Mouse (Mus musculus): Measurements from ENCODE around the gene Slc9a4. TPM values are rescaled to one million over a fixed set of nuclear protein-coding genes. Genes with fewer than 3 reads are reported as not detected.

Slc9a4 gene
- not detected for polyA plus RNA-seq (2017; shearing (Covaris generic))

DNA sequence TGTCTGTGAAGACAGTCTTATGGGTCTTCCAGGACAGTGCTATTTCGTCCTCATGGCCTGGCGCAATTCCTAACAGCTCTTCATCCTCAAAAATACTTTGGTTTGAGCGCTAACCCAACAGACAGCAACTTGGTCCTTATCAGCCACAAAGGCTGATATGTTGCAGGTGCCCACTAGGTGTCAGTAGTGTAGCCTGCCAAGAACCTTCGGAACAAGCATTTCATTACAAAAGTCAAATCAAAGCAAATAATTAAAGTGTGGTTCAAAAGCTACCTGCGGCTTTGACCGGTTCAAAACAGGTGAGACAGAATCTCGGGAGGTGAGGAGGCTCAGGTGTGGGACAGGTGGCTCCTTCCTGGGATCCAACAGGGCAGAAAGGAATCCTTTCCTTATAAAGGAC is at the start of gene Slc9a4:
Gene Slc9a4, plus strand, starts transcription at position 298 of the 400 bp plus-strand sequence.

Other genes starting within 250 kb of the Slc9a4 start
- gene Il1rl1, start 150.5 kb upstream of the Slc9a4 start, polyA plus RNA-seq (2017; shearing (Covaris generic)) = 25.8 TPM
- gene Il18r1, start 114.5 kb upstream of the Slc9a4 start, polyA plus RNA-seq (2017; shearing (Covaris generic)) = 52.8 TPM
- 15.6 TPM for gene Il18rap, start 64.7 kb upstream of the Slc9a4 start, polyA plus RNA-seq (2017; shearing (Covaris generic))
- gene Slc9a2, start 100.5 kb downstream of the Slc9a4 start, polyA plus RNA-seq (2017; shearing (Covaris generic)) = not detected
- gene Mfsd9, start 210.6 kb downstream of the Slc9a4 start, polyA plus RNA-seq (2017; shearing (Covaris generic)) = 3.3 TPM
- not detected for gene Tmem182, start 225.5 kb downstream of the Slc9a4 start, polyA plus RNA-seq (2017; shearing (Covaris generic))